Mouse (Mus musculus): ENCODE measurements around the gene Gm9767.

DNA sequence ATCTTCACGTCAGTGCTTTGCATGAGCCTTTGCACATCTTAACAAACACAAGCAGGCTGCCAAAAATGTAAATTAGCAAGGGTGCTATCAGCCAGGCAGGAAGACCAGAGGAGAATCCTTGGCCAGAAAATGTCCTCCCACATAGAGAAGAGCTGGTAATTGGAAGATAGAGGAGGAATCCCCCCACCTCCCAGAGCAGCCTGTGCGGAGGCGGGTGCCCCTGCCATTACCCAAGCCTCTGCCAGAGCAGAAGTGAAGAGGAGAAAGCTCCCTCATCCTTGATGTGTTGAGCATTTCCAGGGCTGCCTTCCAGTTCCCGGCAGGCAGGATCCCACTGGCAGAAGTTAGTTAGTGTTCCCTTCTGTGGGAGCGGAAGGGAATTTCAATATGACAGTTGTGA, 43.1 kb upstream of the Gm9767 start:
- TF ChIP-seq EP300 (IDR thresholded peaks at IDR 0.05; ENCODE audit: insufficient read depth, low read depth, low read length) (no peak), POLR2A (IDR thresholded peaks at IDR 0.05; ENCODE audit: insufficient read depth, low read depth, low read length) (no peak)

All from heart, adult 2 months (tissue).